Mouse (Mus musculus): ENCODE data around the gene Prkg1. TPM values are rescaled to one million over a fixed set of nuclear protein-coding genes. Genes with fewer than 3 reads are reported as not detected.
A peak's percentile ranks its signal among the peaks of the same experiment; 100 is the strongest.

The Prkg1 gene
- total and polyA plus RNA-seq, 3 experiments, result 2.2 to 13.6 (median 11.0) TPM

DNA sequence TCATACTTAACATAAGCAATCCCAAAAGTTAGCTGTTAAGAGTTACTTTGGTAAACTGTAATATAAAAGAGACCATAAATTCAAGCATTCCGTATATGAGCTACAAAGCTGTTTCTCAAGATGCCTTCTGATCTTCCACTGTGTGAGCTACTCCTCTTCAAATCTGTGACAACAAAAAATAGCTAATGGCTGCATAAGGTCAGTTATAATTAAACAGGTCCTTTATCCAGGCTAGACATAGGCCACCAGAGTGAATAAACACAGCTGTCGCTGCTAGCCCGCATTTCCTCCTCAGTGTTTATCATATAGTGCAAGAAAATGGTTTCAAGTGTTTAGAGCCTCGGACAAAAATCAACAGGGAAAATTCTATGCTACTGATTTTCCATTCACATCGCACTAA lies 218.8 kb downstream of the Prkg1 start:
- intact Hi-C loops (cut with DNase I), result no loop called here
- TF ChIP-seq EP300 (IDR thresholded peaks at IDR 0.05; ENCODE audit: insufficient read depth, low read depth, low read length) (no peak), CTCF (IDR thresholded peaks at IDR 0.05) (no peak), POLR2A (IDR thresholded peaks at IDR 0.05; ENCODE audit: insufficient read depth, low read depth, low read length) (no peak)
- WGBS, result 77% methylated on average over 5 of the region's 5 CpGs
- H3K27me3 ChIP-seq (ENCODE audit: control insufficient read depth, insufficient read depth, low read length), result no peaks in the 10 kb centered on the region
- DNase-seq, result no peak
- no peaks in the 10 kb centered on the region for H3K79me2 ChIP-seq (replicated peaks; ENCODE audit: control insufficient read depth, insufficient read depth, low read length)
- H3K36me3 ChIP-seq (ENCODE audit: control insufficient read depth, insufficient read depth, low read length), result no peaks in the 10 kb centered on the region
- H3K27ac ChIP-seq, result no peak overlapping the region
- no peak overlapping the region for H3K4me3 ChIP-seq
- H3K4me1 ChIP-seq (ENCODE audit: control insufficient read depth, insufficient read depth, low read length), result no peaks in the 10 kb centered on the region
- no peak overlapping the region for H3K9ac ChIP-seq (ENCODE audit: low read depth, low read length)

DNA sequence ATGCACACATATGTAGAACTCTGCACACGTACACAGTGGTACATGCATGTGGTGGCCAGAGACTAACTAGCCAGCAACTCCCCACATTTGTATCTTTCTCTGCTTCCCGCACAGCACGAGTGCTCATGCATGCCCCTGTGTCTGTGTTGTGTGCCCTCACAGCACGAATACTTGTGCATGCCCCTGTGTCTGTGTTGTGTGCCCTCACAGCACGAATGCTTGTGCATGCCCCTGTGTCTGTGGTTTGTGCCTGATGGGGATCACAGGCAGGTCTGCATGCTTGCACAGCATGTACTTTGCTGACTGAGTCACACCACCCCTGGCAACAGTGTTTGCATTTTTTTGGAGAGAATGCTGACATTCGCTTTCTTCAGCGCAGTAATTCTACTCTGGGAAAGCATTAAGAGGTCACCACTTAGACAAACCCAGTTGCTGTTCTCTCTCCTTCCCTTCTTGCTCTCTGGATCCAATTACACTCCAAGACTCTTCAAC lies 233.5 kb downstream of the Prkg1 start:
- 64% methylated on average over 7 of the region's 7 CpGs for WGBS
- H3K4me1 ChIP-seq (ENCODE audit: control insufficient read depth, insufficient read depth, low read length), result peaks cover 3% of the 10 kb centered on the region; the same call in 1 of the 2 replicates
- TF ChIP-seq CTCF (IDR thresholded peaks at IDR 0.05), result no peak
- TF ChIP-seq EP300 (IDR thresholded peaks at IDR 0.05; ENCODE audit: insufficient read depth, low read depth, low read length), result no peak
- no peak for TF ChIP-seq POLR2A (IDR thresholded peaks at IDR 0.05; ENCODE audit: insufficient read depth, low read depth, low read length)

DNA sequence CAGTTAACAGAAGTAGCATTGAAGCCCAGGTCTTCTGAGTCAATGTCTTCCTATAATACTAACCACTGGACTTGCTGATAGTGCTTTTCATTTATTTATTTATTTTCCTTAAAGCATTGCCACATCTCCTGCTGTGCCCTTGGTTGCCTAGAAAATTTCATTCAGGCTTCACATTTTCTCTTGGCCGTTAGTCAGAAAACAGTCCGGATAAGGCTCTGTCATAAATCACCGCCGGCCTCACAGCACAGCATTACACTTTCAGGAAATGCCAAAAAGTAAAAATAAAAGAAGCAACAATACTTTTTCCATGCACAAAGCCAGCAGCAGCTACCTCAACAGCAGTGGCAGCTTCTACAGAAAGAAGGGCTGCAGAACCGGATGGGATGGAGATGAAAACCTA lies 234.2 kb downstream of the Prkg1 start:
- Histone ChIP-seq H3K36me3 (ENCODE audit: control insufficient read depth, insufficient read depth, low read length) (no peaks in the 10 kb centered on the region; the same call in 1 of the 2 replicates), H3K4me1 (ENCODE audit: control insufficient read depth, insufficient read depth, low read length) (peaks cover 3% of the 10 kb centered on the region; the same call in 1 of the 2 replicates), H3K79me2 (replicated peaks; ENCODE audit: control insufficient read depth, insufficient read depth, low read length) (no peaks in the 10 kb centered on the region), H3K9ac (ENCODE audit: low read depth, low read length) (no peak overlapping the region), H3K27ac (no peak overlapping the region), H3K27me3 (ENCODE audit: control insufficient read depth, insufficient read depth, low read length) (no peaks in the 10 kb centered on the region), H3K4me3 (no peak overlapping the region)
- TF ChIP-seq POLR2A (IDR thresholded peaks at IDR 0.05; ENCODE audit: insufficient read depth, low read depth, low read length), result no peak
- TF ChIP-seq EP300 (IDR thresholded peaks at IDR 0.05; ENCODE audit: insufficient read depth, low read depth, low read length), result no peak
- TF ChIP-seq CTCF (IDR thresholded peaks at IDR 0.05), result no peak
- WGBS, result 29% methylated on average over 5 of the region's 5 CpGs
- peak in 1 of 2 experiments; percentile 6 for DNase-seq
- intact Hi-C loops (cut with DNase I), result no loop called here

More for the DNA sequence above, 233.5 kb downstream of the Prkg1 start:
- peak in 1 of 2 experiments; percentile 13 for DNase-seq
- H3K27me3 ChIP-seq (ENCODE audit: control insufficient read depth, insufficient read depth, low read length), result no peaks in the 10 kb centered on the region
- H3K27ac ChIP-seq, result no peak overlapping the region
- H3K79me2 ChIP-seq (replicated peaks; ENCODE audit: control insufficient read depth, insufficient read depth, low read length), result no peaks in the 10 kb centered on the region
- H3K36me3 ChIP-seq (ENCODE audit: control insufficient read depth, insufficient read depth, low read length), result no peaks in the 10 kb centered on the region; the same call in 1 of the 2 replicates
- no peak overlapping the region for H3K4me3 ChIP-seq
- H3K9ac ChIP-seq (ENCODE audit: low read depth, low read length), result no peak overlapping the region
- intact Hi-C loops (cut with DNase I), result no loop called here

DNA sequence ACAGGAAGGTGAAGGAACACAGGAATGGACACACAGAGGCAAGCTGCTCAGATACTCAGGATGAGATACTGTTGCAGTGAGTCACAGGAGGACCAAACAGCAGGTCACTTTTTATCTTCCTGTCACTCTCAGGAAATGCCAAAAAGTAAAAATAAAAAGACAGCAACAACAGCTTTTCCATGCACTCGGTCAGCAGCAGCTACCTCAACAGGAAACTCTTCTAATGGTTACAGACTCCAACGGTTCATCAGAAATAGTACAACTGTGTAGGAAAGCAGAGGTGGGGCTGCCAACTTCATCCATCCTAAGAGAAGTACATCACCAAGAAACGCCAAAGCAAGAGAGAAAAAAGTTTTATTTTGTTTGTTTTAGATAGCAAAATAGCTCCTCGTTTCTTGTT lies 234.9 kb downstream of the Prkg1 start:
- DNase-seq, result no peak
- Histone ChIP-seq H3K4me1 (ENCODE audit: control insufficient read depth, insufficient read depth, low read length) (peaks cover 3% of the 10 kb centered on the region; the same call in 1 of the 2 replicates), H3K27me3 (ENCODE audit: control insufficient read depth, insufficient read depth, low read length) (no peaks in the 10 kb centered on the region), H3K27ac (no peak overlapping the region), H3K36me3 (ENCODE audit: control insufficient read depth, insufficient read depth, low read length) (no peaks in the 10 kb centered on the region; the same call in 1 of the 2 replicates), H3K9ac (ENCODE audit: low read depth, low read length) (no peak overlapping the region), H3K4me3 (no peak overlapping the region), H3K79me2 (replicated peaks; ENCODE audit: control insufficient read depth, insufficient read depth, low read length) (no peaks in the 10 kb centered on the region)
- intact Hi-C loops (cut with DNase I), result no loop called here
- no peak for TF ChIP-seq EP300 (IDR thresholded peaks at IDR 0.05; ENCODE audit: insufficient read depth, low read depth, low read length)
- TF ChIP-seq CTCF (IDR thresholded peaks at IDR 0.05), result no peak
- no peak for TF ChIP-seq POLR2A (IDR thresholded peaks at IDR 0.05; ENCODE audit: insufficient read depth, low read depth, low read length)
- WGBS, result 26% methylated on average over 4 of the region's 4 CpGs

DNA sequence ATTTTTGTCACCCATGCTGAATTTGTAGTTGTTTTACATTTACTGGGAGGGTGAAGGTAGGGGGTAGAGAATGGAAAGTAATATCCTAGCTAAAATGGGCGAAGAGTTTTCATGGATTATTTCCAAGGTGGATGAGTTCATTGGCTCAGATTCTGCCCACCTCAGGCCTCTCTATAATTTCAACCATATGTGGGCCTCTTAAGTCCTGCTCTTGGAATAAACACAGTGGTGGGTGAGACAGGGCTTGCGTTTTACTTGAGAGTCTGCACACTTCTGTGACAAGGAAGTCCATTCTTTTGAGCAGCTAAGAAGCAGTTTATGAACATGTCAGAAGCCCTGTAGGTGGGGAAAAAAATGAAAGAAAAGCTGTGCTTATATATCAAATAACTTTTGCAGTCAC lies 250.3 kb downstream of the Prkg1 start:
- WGBS, result 85% methylated on average over 2 of the region's 2 CpGs
- H3K4me1 ChIP-seq (ENCODE audit: control insufficient read depth, insufficient read depth, low read length), result no peaks in the 10 kb centered on the region; the same call in 1 of the 2 replicates
- intact Hi-C loops (cut with DNase I), result no loop called here

DNA sequence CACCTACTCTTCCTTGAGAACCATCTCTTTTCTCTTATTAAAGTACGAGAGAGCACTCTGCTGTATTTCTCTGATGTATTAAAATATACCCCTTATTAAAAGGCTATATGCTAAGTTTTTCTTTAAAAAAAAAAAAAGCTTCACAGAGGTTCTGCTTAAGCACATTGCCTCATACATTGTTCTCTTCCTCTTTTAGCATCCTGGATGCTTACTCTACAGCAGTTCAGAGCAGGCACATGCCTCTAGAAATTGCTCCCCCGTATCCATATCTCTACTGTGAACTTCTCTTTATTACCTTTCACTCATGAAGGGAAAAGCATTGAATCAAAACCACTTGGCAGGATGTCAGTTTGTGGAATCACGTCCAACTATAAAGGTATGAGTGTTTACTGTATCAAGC lies 257.0 kb downstream of the Prkg1 start:
- Histone ChIP-seq H3K9ac (ENCODE audit: low read depth, low read length) (no peak overlapping the region), H3K4me1 (ENCODE audit: control insufficient read depth, insufficient read depth, low read length) (no peaks in the 10 kb centered on the region; the same call in 1 of the 2 replicates), H3K4me3 (no peak overlapping the region), H3K27me3 (ENCODE audit: control insufficient read depth, insufficient read depth, low read length) (no peaks in the 10 kb centered on the region), H3K27ac (no peak overlapping the region), H3K36me3 (ENCODE audit: control insufficient read depth, insufficient read depth, low read length) (no peaks in the 10 kb centered on the region; the same call in 1 of the 2 replicates), H3K79me2 (replicated peaks; ENCODE audit: control insufficient read depth, insufficient read depth, low read length) (no peaks in the 10 kb centered on the region; the same call in 1 of the 2 replicates)
- 52% methylated on average over 3 of the region's 3 CpGs for WGBS
- intact Hi-C loops (cut with DNase I), result no loop called here
- TF ChIP-seq POLR2A (IDR thresholded peaks at IDR 0.05; ENCODE audit: insufficient read depth, low read depth, low read length) (no peak), CTCF (IDR thresholded peaks at IDR 0.05) (no peak), EP300 (IDR thresholded peaks at IDR 0.05; ENCODE audit: insufficient read depth, low read depth, low read length) (no peak)
- DNase-seq, result no peak

More for the DNA sequence above, 250.3 kb downstream of the Prkg1 start:
- Histone ChIP-seq H3K27me3 (ENCODE audit: control insufficient read depth, insufficient read depth, low read length) (no peaks in the 10 kb centered on the region), H3K27ac (no peak overlapping the region), H3K36me3 (ENCODE audit: control insufficient read depth, insufficient read depth, low read length) (no peaks in the 10 kb centered on the region), H3K79me2 (replicated peaks; ENCODE audit: control insufficient read depth, insufficient read depth, low read length) (no peaks in the 10 kb centered on the region; the same call in 1 of the 2 replicates), H3K4me3 (no peak overlapping the region), H3K9ac (ENCODE audit: low read depth, low read length) (no peak overlapping the region)
- DNase-seq, result no peak
- TF ChIP-seq CTCF (IDR thresholded peaks at IDR 0.05) (no peak), EP300 (IDR thresholded peaks at IDR 0.05; ENCODE audit: insufficient read depth, low read depth, low read length) (no peak), POLR2A (IDR thresholded peaks at IDR 0.05; ENCODE audit: insufficient read depth, low read depth, low read length) (no peak)
